Mouse (Mus musculus) olfactory bulb, adult 2 months (tissue): ENCODE measurements around the gene Rbm45.

Source experiments
- CTCF ChIP-seq: fragments of 200-500 bp; IDR thresholded peaks from 2 replicates; pipeline ENCODE4 v1.5.1; 2012; ENCODE audit warnings: low read depth, mild to moderate bottlenecking, low read length, moderate library complexity; ENCODE audit not compliant: insufficient read depth
- POLR2A ChIP-seq: fragments of 200-500 bp; IDR thresholded peaks from 2 replicates; pipeline ENCODE4 v1.6.1; 2012; ENCODE audit warnings: mild to moderate bottlenecking, low read depth, low read length, moderate library complexity; ENCODE audit not compliant: insufficient read depth

GRCm38 (mm10) chr2:76412924-76413323 is 43.1 kb downstream of the Rbm45 start:
- TF ChIP-seq POLR2A = no peak
- no peak for TF ChIP-seq CTCF
